Mouse (Mus musculus): ENCODE results near the gene Oosp1. TPM values are rescaled to one million over a fixed set of nuclear protein-coding genes. Genes with fewer than 3 reads are reported as not detected.

Gene Oosp1
- total RNA-seq, 2 experiments from 2014 or later = 1.2 TPM; not detected in 1

GRCm38 (mm10) chr19:11617983-11618382, 73.0 kb downstream of the Oosp1 start:
- no peak for DNase-seq

Other genes with a start within 250 kb of the Oosp1 start
- 1 to 10 TPM; 8.4 to 9.8 TPM for gene Ms4a4b, start 247.6 kb downstream of the Oosp1 start, total RNA-seq (2021)
- 1 to 10 TPM; 4.7 to 8.4 TPM for gene Ms4a6c, start 221.8 kb downstream of the Oosp1 start, total RNA-seq (2021)
- gene Gm8369, start 205.2 kb downstream of the Oosp1 start, total RNA-seq (2021) = 1 to 10 TPM in 1 of 2 experiments, under 1 TPM in 1; 1.00 to 1.1 TPM
- 1 to 10 TPM; 5.0 to 8.3 TPM for gene Ms4a6b, start 174.6 kb downstream of the Oosp1 start, total RNA-seq (2021)
- 1 to 10 TPM; 1.1 to 1.5 TPM for gene Ms4a4d, start 154.3 kb downstream of the Oosp1 start, total RNA-seq (2021)
- gene Ms4a6d, start 86.3 kb downstream of the Oosp1 start, total RNA-seq (2021) = 1 to 10 TPM; 2.7 to 3.8 TPM
- gene Ms4a2, start 67.4 kb downstream of the Oosp1 start, total RNA-seq (2021) = under 1 TPM; 0.12 to 0.24 TPM
- gene Ms4a3, start 50.3 kb downstream of the Oosp1 start, total RNA-seq (2021) = under 1 TPM in 1 of 2 experiments, not detected in 1; 0.63 TPM
- not detected for gene Oosp2, start 30.6 kb downstream of the Oosp1 start, total RNA-seq (2021)
- not detected for gene Oosp3, start 5.9 kb upstream of the Oosp1 start, total RNA-seq (2021)
- not detected for gene Gif, start 56.4 kb upstream of the Oosp1 start, total RNA-seq (2021)
- 10 to 100 TPM; 71.8 to 74.5 TPM for gene Mrpl16, start 79.2 kb upstream of the Oosp1 start, total RNA-seq (2021)
- gene Stx3, start 128.3 kb upstream of the Oosp1 start, total RNA-seq (2021) = 1 to 10 TPM; 5.8 to 7.3 TPM
- gene Olfr1417, start 148.1 kb upstream of the Oosp1 start, total RNA-seq (2021) = not detected
- gene Olfr1418, start 169.9 kb upstream of the Oosp1 start, total RNA-seq (2021) = not detected
- gene Olfr1419, start 184.0 kb upstream of the Oosp1 start, total RNA-seq (2021) = not detected
- gene Olfr1420, start 195.4 kb upstream of the Oosp1 start, total RNA-seq (2021) = not detected
- 10 to 100 TPM; 30.5 to 34.7 TPM for gene Patl1, start 221.2 kb upstream of the Oosp1 start, total RNA-seq (2021)

Data from adrenal gland, postnatal 10 days (tissue).